Comparison of ENCODE assay signal across 8 mouse cellular contexts in genomic region chr4:148164002-148164439, GRCm38 (mm10). TPM values are rescaled to one million over a fixed set of nuclear protein-coding genes. Genes with fewer than 3 reads are reported as not detected.
A peak's percentile ranks its signal among the peaks of the same experiment; 100 is the strongest.
DNase-seq lines count a peak whose midpoint lies in the region; ATAC-seq and TF ChIP-seq lines count a peak whose summit lies in the region.

No protein-coding gene starts in this region.

- DNase-seq in R1 (ENCODE audit: low read depth, low spot score) = peak; percentile 62
- peak; percentile 75 for DNase-seq in gastrocnemius, postnatal 25 days
- peak; percentile 79 to 83 for DNase-seq in left cerebral cortex, postnatal 14 days (ENCODE audit: low spot score in 2 of 2)
- DNase-seq in right cerebral cortex, postnatal 10 days (ENCODE audit: low spot score in 2 of 2) = peak; percentile 88 to 89
- DNase-seq in urinary bladder, postnatal 25 days (ENCODE audit: low spot score) = peak; percentile 63

- ATAC-seq in inflammation-experienced regulatory T-cells, adult 6 months = peak; percentile 44
- peak; percentile 61 for ATAC-seq in megakaryocyte progenitor cell, adult 5-6 weeks (replicated peaks; ENCODE audit: poor library complexity)

- H3K27ac ChIP-seq in cortical plate, adult 2 months (ENCODE audit: insufficient read depth, low read length) = no peak overlapping the region

- TF ChIP-seq POLR2A in cortical plate, adult 2 months (IDR thresholded peaks at IDR 0.05; ENCODE audit: extremely low read depth, insufficient read depth, low read length) = no peak

- peak; percentile 45 for TF ChIP-seq CTCF in cortical plate, adult 2 months (IDR thresholded peaks at IDR 0.05; ENCODE audit: extremely low read depth, insufficient read depth, low read length)

- intact Hi-C loops in left cerebral cortex, postnatal 14 days (cut with DNase I) = no loop called here

- 0 out of 2 replicates have a peak, but pooled peaks cover 2% of the 10 kb centered on the region for H3K4me1 ChIP-seq in cortical plate, adult 2 months (ENCODE audit: control insufficient read depth, insufficient read depth, low read length)

- H3K4me3 ChIP-seq in cortical plate, adult 2 months (ENCODE audit: insufficient read depth, low read length) = peak overlapping the region; percentile 4

RNA-seq across cellular contexts. Expression of gene Fbxo2, which starts 3.6 kb away (rescaled TPM):
- 139 and 142 TPM in 2 replicates for polyA plus RNA-seq in cortical plate, adult 2 months (2012; rRNA removed)
- total RNA-seq in gastrocnemius, postnatal 25 days (2021) = under 1 TPM in 1 of 2 experiments, not detected in 1; 0.28 TPM
- not detected for polyA plus RNA-seq in inflammation-experienced regulatory T-cells, adult 6 months (2017; shearing (Covaris generic))
- 10 to 100 TPM; 45.6 to 55.4 TPM for total RNA-seq in left cerebral cortex, postnatal 14 days (2021)
- not detected in 2 replicates for total RNA-seq in megakaryocyte progenitor cell, adult 5-6 weeks (2015)
- total RNA-seq in megakaryocyte progenitor cell, adult 5-6 weeks (2017) = not detected in 2 replicates

RNA-seq across cellular contexts. Expression of gene Fbxo44, which starts 3.7 kb away (rescaled TPM):
- polyA plus RNA-seq in cortical plate, adult 2 months (2012; rRNA removed) = 236 and 238 TPM in 2 replicates
- total RNA-seq in gastrocnemius, postnatal 25 days (2021) = 1 to 10 TPM; 6.4 to 7.1 TPM
- polyA plus RNA-seq in inflammation-experienced regulatory T-cells, adult 6 months (2017; shearing (Covaris generic)) = 1 to 10 TPM in 2 of 3 experiments, under 1 TPM in 1; 0.44 to 4.3 (median 4.1) TPM
- total RNA-seq in left cerebral cortex, postnatal 14 days (2021) = 100 to 1,000 TPM; 101 to 105 TPM
- total RNA-seq in megakaryocyte progenitor cell, adult 5-6 weeks (2015) = 1.0 and 3.0 TPM in 2 replicates
- total RNA-seq in megakaryocyte progenitor cell, adult 5-6 weeks (2017) = 0.81 and 1.6 TPM in 2 replicates

RNA-seq across cellular contexts. Expression of gene Fbxo6, which starts 12.1 kb away (rescaled TPM):
- 38.5 and 41.3 TPM in 2 replicates for polyA plus RNA-seq in cortical plate, adult 2 months (2012; rRNA removed)
- 10 to 100 TPM; 28.8 to 29.8 TPM for total RNA-seq in gastrocnemius, postnatal 25 days (2021)
- polyA plus RNA-seq in inflammation-experienced regulatory T-cells, adult 6 months (2017; shearing (Covaris generic)) = 10 to 100 TPM; 48.0 to 55.6 (median 52.6) TPM
- total RNA-seq in left cerebral cortex, postnatal 14 days (2021) = 10 to 100 TPM; 25.7 to 29.4 TPM
- total RNA-seq in megakaryocyte progenitor cell, adult 5-6 weeks (2015) = 19.6 and 20.1 TPM in 2 replicates
- total RNA-seq in megakaryocyte progenitor cell, adult 5-6 weeks (2017) = 9.1 and 11.5 TPM in 2 replicates

RNA-seq across cellular contexts. Expression of gene Draxin, which starts 33.5 kb away (rescaled TPM):
- 0.42 and 0.45 TPM in 2 replicates for polyA plus RNA-seq in cortical plate, adult 2 months (2012; rRNA removed)
- total RNA-seq in gastrocnemius, postnatal 25 days (2021) = not detected
- not detected for polyA plus RNA-seq in inflammation-experienced regulatory T-cells, adult 6 months (2017; shearing (Covaris generic))
- total RNA-seq in left cerebral cortex, postnatal 14 days (2021) = 1 to 10 TPM in 1 of 2 experiments, under 1 TPM in 1; 0.46 to 1.2 TPM
- not detected in 2 replicates for total RNA-seq in megakaryocyte progenitor cell, adult 5-6 weeks (2015)
- total RNA-seq in megakaryocyte progenitor cell, adult 5-6 weeks (2017) = not detected in 2 replicates

RNA-seq across cellular contexts. Expression of gene Mad2l2, which starts 33.8 kb away (rescaled TPM):
- 24.2 and 25.2 TPM in 2 replicates for polyA plus RNA-seq in cortical plate, adult 2 months (2012; rRNA removed)
- total RNA-seq in gastrocnemius, postnatal 25 days (2021) = 10 to 100 TPM; 10.2 to 11.0 TPM
- polyA plus RNA-seq in inflammation-experienced regulatory T-cells, adult 6 months (2017; shearing (Covaris generic)) = 10 to 100 TPM; 36.3 to 49.1 (median 39.6) TPM
- 10 to 100 TPM; 10.1 to 16.2 TPM for total RNA-seq in left cerebral cortex, postnatal 14 days (2021)
- 28.7 and 34.0 TPM in 2 replicates for total RNA-seq in megakaryocyte progenitor cell, adult 5-6 weeks (2015)
- total RNA-seq in megakaryocyte progenitor cell, adult 5-6 weeks (2017) = 6.6 and 8.1 TPM in 2 replicates

Comparison
In these comparisons a context has a peak if more than half of its experiments do, and no peak if none do; other contexts are left out.
1. RNA of gene Fbxo2, which starts 3.6 kb away (total RNA-seq): 45.6 to 55.4 TPM in left cerebral cortex, postnatal 14 days; 0.28 TPM in gastrocnemius, postnatal 25 days and not detected in megakaryocyte progenitor cell, adult 5-6 weeks; every median in the first group is over 10 times any median in the second.
2. RNA of gene Fbxo44, which starts 3.7 kb away (total RNA-seq): 101 to 105 TPM in left cerebral cortex, postnatal 14 days; 6.4 to 7.1 TPM in gastrocnemius, postnatal 25 days and 0.81 to 3.0 TPM in megakaryocyte progenitor cell, adult 5-6 weeks; every median in the first group is over 10 times any median in the second.
3. Peak in every context shown above with its lines, with median percentiles within 50 percentile points of each other: DNase-seq.